Mouse (Mus musculus) small intestine, adult 2 months (tissue): Measurements from ENCODE around the gene Rimklb. TPM values are rescaled to one million over a fixed set of nuclear protein-coding genes. Genes with fewer than 3 reads are reported as not detected.
"Not testable (repeated sequence)": the region's sequence is repeated elsewhere in the genome, so short reads cannot be mapped to it uniquely, and the experiment has no call there.

Experiments used
- H3K27ac ChIP-seq: fragments of 200-500 bp; 2 replicates; pipeline ENCODE4 v1.5.1; 2012; ENCODE audit warnings: low read depth, low read length, control low read depth, inconsistent platforms; ENCODE audit not compliant: insufficient read depth
- H3K27me3 ChIP-seq: fragments of 200-500 bp; 2 replicates; pipeline ENCODE4 v1.6.1; 2012; ENCODE audit warnings: mild to moderate bottlenecking, moderate library complexity, low read length, inconsistent platforms; ENCODE audit not compliant: control insufficient read depth, insufficient read depth
- H3K36me3 ChIP-seq: fragments of 200-500 bp; 2 replicates; pipeline ENCODE4 v1.6.1; 2012; ENCODE audit warnings: mild to moderate bottlenecking, low read length, control low read depth, inconsistent platforms; ENCODE audit not compliant: control insufficient read depth, insufficient read depth
- H3K4me1 ChIP-seq: fragments of 200-500 bp; 2 replicates; pipeline ENCODE4 v1.6.1; 2012; ENCODE audit warnings: low read length, inconsistent platforms, mixed read lengths; ENCODE audit not compliant: control insufficient read depth, insufficient read depth, insufficient read length
- H3K4me3 ChIP-seq: fragments of 200-500 bp; 2 replicates; pipeline ENCODE4 v1.5.1; 2012; ENCODE audit warnings: low read depth, mild to moderate bottlenecking, control low read depth, inconsistent platforms, low read length, moderate library complexity
- CTCF ChIP-seq: fragments of 200-500 bp; IDR thresholded peaks from 2 replicates; pipeline ENCODE4 v1.5.1; 2012; ENCODE audit warnings: low read depth, mild to moderate bottlenecking, control low read depth, inconsistent platforms, low read length, moderate library complexity, mixed read lengths; ENCODE audit not compliant: insufficient replicate concordance, insufficient read length; ENCODE audit errors: extremely low read depth
- POLR2A ChIP-seq: fragments of 200-500 bp; IDR thresholded peaks from 2 replicates; pipeline ENCODE4 v1.6.1; 2012; ENCODE audit warnings: low read depth, mild to moderate bottlenecking, control low read depth, inconsistent platforms, low read length, moderate library complexity
- WGBS: fragments of 180-500 bp; shearing (Covaris S2); methylation state at CpG from one replicate; pipeline ENCODE4 v1.1.7; 2018; 5-methylcytosine and 5-hydroxymethylcytosine counted together
- polyA plus RNA-seq: library from polyadenylated mRNA; depleted of rRNA; stranded (reverse); fragments of >200 nt; gene quantifications from 2 replicates; pipeline ENCODE4 v1.2.3, GENCODE M21; 2012

Rimklb gene
- polyA plus RNA-seq, 1 experiment = not detected

DNA sequence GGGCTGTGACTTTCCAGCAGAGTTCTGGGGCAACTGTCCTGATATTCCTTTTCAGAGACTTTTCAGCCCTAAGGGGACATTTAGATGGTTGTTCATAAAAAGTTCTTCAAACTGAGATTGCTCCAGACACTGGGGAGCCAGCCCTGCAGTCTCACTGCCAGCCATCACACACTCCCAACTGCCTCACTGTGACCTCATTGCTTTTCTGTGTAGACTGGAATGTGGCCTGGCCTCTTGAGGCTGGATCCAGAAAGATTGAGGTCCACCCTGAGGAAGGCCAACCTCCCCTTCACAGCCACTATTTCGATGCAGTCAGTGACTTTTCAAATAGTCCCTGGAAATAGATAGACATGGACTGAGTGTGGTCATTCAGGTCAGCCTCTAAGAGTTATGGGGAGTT is 19.1 kb upstream of the Rimklb start:
- TF ChIP-seq CTCF (no peak), POLR2A (no peak)
- H3K4me1 ChIP-seq = no peaks in the 10 kb centered on the region
- WGBS = 70% methylated on average over 1 of the region's 1 CpGs

DNA sequence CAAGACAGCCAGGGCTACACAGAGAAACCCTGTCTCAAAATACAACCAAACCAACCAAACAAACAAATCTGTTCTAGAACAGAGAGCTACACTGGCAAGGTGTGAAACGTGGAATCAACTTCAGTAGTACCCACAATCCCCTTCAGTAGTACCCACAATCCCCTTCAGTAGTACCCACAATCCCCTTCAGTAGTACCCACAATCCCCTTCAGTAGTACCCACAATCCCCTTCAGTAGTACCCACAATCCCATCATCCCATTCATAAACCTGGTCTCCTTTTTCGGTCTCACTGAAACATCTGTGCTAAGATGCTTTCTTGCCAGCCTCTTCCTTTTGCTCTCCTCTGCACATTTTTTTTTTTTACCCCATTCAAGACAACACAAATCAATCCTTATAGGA is 17.2 kb upstream of the Rimklb start:
- WGBS = 94% methylated on average over 2 of the region's 2 CpGs
- H3K36me3 ChIP-seq, H3K4me3 ChIP-seq, H3K27me3 ChIP-seq, H3K27ac ChIP-seq, H3K4me1 ChIP-seq: not testable (repeated sequence)

More for the DNA sequence above, 19.1 kb upstream of the Rimklb start:
- no peaks in the 10 kb centered on the region for H3K36me3 ChIP-seq
- no peak overlapping the region for H3K27ac ChIP-seq
- no peaks in the 10 kb centered on the region for H3K27me3 ChIP-seq
- H3K4me3 ChIP-seq = no peak overlapping the region

DNA sequence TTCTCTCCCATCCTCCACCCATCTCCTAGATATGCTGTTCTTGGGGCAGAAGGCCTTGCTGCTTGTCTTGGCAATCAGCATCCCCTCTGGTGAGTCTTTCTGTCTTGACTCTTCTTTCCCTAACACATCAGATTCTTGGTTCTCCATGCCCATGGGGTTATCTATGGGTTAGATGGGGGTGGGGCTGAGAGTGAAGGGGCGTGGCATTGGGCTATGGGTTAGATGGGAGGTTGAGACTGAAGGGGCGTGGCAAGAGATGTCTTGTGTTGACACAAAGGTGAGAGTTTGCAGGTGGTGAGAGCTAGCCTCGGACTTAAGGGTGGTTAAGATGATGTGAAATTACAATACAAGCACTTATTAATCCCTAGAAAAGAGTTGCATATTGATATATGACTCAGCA is 15.8 kb upstream of the Rimklb start:
- H3K4me3 ChIP-seq = no peak overlapping the region
- H3K36me3 ChIP-seq = no peaks in the 10 kb centered on the region
- no peaks in the 10 kb centered on the region for H3K4me1 ChIP-seq
- no peak overlapping the region for H3K27ac ChIP-seq
- H3K27me3 ChIP-seq = no peaks in the 10 kb centered on the region
- TF ChIP-seq CTCF = no peak
- WGBS = 51% methylated on average over 3 of the region's 3 CpGs

GRCm38 (mm10) chr6:122512914-122513878 is 14.6 kb upstream of the Rimklb start:
- Histone ChIP-seq H3K36me3 (no peaks in the 10 kb centered on the region), H3K4me3 (no peak overlapping the region), H3K27me3 (no peaks in the 10 kb centered on the region), H3K4me1 (no peaks in the 10 kb centered on the region), H3K27ac (no peak overlapping the region)
- 44% methylated on average over 12 of the region's 12 CpGs for WGBS
- no peak for TF ChIP-seq CTCF

DNA sequence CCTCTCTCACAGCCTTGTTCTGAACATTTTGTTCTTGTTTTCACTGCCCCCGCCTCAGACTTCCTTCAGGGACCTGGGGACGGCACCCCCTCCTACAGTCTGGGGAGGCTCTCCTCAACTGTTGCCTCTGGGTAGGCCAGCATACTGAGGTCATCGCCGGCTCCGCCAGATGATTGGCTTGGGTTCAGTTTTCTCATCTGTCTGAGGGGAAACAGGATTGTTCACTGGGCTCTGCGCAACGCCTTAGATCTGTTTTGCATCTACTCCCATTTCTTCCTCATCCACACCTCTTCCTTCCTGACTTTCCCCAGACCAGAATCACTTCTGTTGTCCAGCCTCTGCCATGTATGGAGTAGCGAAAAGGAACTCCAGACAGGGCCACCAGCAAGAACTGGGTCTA is 9.9 kb upstream of the Rimklb start:
- no peak overlapping the region for H3K27ac ChIP-seq
- H3K4me3 ChIP-seq = no peak overlapping the region
- no peaks in the 10 kb centered on the region for H3K36me3 ChIP-seq
- TF ChIP-seq CTCF (no peak), POLR2A (no peak)
- H3K27me3 ChIP-seq = no peaks in the 10 kb centered on the region
- H3K4me1 ChIP-seq = no peaks in the 10 kb centered on the region
- 79% methylated on average over 8 of the region's 8 CpGs for WGBS

GRCm38 (mm10) chr6:122505545-122505944 is 7.0 kb upstream of the Rimklb start, which contains the start of gene Mfap5:
Gene Mfap5 (plus strand): TSS chr6:122505845.
- Histone ChIP-seq H3K4me3 (no peak within 1 kb of the TSS), H3K36me3 (no peaks in the 10 kb centered on the region), H3K27me3 (no peaks in the 10 kb centered on the region), H3K4me1 (no peaks in the 10 kb centered on the region), H3K27ac (no peak within 1 kb of the TSS)
- TF ChIP-seq CTCF = no peak
- no peak for TF ChIP-seq POLR2A
- WGBS = 81% methylated on average over 3 of the region's 3 CpGs

DNA sequence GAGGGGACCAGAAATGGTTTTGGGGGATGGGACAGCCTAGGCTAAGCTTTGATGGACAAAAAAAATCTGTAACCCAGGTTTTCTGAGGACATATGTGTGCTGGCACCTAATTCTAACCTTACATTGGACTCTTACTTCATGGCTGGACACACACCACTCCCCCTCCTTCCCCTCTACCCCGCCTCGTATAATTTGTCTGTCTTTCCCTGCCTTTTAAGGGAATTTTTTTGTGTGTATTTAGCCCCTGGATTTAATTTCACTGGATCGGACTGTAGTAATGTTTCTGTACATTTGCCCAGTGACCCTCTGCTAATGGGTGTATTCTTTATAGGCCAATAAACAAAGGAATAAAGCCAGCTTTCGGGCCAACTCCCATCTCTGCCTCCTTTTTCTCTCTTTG is 6.5 kb upstream of the Rimklb start:
- H3K4me3 ChIP-seq = no peak overlapping the region
- H3K36me3 ChIP-seq = no peaks in the 10 kb centered on the region
- WGBS = 65% methylated on average over 4 of the region's 4 CpGs
- H3K4me1 ChIP-seq = no peaks in the 10 kb centered on the region
- TF ChIP-seq POLR2A = no peak
- TF ChIP-seq CTCF = no peak
- H3K27me3 ChIP-seq = no peaks in the 10 kb centered on the region
- H3K27ac ChIP-seq = no peak overlapping the region
